Mouse (Mus musculus) kidney, postnatal 10 days (tissue): ENCODE data around the gene Uaca.

Source experiments
- DNase-seq: peaks from one replicate; pipeline ENCODE4 v3.0.0; 2021; ENCODE audit warnings: mixed read lengths

Uaca gene

DNA sequence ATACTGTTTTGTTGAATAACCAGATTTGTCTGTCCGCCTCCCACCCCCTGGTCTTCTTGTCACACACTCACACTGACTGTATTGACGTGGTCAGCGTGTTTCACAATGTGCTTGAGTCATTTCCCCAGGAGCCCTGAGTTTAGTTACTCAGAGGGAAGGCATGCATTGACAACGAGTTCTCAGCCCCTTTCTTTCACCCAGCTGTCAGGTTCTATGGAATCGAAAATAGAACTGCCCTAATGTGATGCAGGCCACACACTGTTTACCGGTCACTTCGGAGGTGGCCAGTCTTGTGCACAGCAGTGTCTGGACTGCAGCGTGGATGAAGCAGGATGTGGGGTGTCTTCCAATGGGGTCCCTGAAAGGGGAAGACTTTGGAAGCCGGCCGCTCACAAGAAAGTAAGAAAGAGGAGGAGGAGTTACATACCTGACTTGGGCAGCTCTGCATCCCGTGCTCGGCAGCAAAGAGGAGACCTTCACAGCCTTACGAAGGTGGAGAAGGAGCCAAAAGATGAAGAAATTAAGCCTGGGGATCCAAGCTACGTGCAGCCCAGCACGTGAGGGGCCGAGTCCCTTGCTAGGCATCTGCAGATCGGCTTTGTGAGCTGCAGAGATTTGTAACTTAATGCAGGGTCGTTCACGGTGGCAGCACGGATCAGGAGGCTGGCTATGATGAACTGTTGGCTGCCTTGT, 43.3 kb downstream of the Uaca start:
- DNase-seq = peak; percentile 40

DNA sequence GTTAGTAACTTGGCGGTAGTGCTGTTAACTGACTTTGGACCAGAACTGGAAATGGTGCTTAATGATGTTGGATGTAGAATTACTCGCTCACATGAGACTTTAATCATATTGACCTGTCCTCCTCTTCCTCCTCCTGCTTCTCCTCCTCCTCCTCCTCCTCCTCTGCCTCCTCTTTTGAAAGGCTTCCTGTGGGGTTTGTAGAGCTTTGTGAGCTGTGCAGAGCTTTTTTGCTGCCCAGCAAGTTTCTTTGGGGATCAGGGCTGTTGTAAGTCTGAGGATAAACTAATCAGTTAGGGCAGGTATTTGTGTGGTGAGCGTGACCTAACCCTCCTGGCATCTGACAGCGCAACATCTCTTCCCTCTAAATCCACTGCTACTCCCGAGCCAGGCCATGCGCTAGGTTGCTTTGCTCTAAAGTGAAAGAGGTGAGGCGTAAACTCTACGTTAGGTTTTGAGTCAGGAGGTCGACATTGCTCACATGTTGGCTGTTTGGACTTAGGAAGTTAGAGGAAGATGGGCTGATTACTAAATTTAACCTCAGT, 44.1 kb downstream of the Uaca start:
- DNase-seq = no peak

DNA sequence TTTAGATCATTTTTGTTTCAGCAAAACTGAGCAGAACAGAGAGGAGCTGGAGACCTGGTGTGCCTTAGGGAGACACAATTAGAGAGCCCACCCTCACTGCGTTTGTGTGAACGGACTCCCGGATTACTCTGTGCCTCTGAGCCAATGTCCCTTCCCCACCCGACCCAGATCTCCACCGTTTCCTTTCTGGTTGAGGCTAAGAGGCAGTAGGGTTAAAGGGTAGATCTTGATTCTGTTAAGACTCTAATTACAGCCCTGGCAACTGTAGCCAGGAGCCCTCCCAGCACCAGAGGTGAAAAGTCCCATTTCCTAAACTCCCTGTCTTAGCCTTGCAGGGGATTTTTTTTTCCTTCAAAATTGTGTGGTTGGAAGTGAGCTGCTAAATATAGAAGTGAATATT, 47.1 kb downstream of the Uaca start:
- DNase-seq = peak; percentile 42

- no peak for DNase-seq
Observed at GRCm38 (mm10) chr9:60843415-60844076, 49.2 kb downstream of the Uaca start.

DNA sequence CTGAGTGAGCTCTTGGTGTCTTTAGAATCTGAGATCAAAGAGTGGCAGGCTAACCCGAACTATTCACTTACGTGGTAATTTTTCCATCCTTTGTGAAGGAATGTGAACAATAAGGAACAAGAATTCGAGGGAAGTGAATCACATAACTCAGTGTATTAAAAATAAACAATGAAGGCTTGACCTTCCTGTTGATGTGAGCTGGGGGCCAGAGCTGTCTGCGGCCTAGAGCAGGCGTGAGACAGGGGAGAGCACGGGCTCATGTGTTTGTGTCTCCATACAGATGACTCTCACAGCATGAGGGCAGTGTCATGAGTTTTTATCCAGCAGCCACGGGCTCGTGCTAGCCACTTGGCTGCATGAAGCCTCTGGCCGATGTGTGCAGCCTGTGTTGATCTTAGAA, 54.4 kb downstream of the Uaca start:
- peak; percentile 64 for DNase-seq

- peak; percentile 41 for DNase-seq
Observed at GRCm38 (mm10) chr9:60849986-60850385, 55.6 kb downstream of the Uaca start.

- DNase-seq = no peak
Observed at GRCm38 (mm10) chr9:60854196-60854595, 59.9 kb downstream of the Uaca start.

DNA sequence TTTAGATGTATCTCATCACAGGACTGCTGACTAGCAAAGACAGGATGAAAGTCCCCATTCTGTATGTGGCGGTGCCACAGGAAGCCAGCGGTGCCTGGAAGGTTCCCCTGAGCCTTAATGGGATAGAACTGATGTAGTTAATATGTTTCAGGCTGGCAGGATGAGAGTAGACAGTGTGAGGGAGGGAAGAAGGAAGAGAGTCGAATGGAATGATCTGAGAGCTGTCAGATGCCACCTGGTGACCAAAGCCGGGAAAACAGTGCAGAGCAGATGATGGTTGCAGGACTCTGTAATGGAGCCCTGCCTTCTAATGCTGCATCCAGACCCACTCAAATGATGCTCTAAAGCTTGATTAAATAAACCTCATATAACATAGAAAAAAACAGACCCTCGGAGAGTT, 63.5 kb downstream of the Uaca start:
- DNase-seq = peak; percentile 86

GRCm38 (mm10) chr9:60858306-60858960, 64.1 kb downstream of the Uaca start:
- peak; percentile 49 for DNase-seq

- no peak for DNase-seq
Observed at GRCm38 (mm10) chr9:60859031-60859430, 64.7 kb downstream of the Uaca start.

GRCm38 (mm10) chr9:60861030-60861429, 66.7 kb downstream of the Uaca start:
- DNase-seq = no peak

- DNase-seq = no peak
Observed at GRCm38 (mm10) chr9:60864664-60865063, 70.3 kb downstream of the Uaca start.

DNA sequence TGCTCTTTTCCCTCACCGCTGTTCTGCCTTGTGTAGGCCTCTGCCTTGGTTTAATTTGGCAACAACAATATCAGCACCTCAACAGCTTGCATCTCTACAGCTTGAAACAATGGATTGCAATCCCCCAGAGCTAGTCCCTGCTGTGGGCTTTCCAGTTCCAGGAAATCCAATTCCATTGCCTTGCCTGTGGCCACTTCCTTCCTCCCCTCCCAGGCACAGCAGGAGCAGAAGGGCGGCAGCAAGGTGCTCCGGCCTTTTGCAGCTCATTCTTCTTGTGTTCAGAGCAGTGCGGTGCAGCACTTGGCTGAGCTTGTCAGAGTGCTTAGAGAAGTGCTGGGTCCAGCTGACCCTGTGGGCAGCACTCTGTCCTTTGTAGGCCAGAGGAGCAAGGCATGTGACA, 71.5 kb downstream of the Uaca start:
- DNase-seq = peak; percentile 57

- no peak for DNase-seq
Observed at GRCm38 (mm10) chr9:60870451-60870850, 76.1 kb downstream of the Uaca start.

- no peak for DNase-seq
Observed at GRCm38 (mm10) chr9:60870919-60871503, 76.7 kb downstream of the Uaca start.

DNA sequence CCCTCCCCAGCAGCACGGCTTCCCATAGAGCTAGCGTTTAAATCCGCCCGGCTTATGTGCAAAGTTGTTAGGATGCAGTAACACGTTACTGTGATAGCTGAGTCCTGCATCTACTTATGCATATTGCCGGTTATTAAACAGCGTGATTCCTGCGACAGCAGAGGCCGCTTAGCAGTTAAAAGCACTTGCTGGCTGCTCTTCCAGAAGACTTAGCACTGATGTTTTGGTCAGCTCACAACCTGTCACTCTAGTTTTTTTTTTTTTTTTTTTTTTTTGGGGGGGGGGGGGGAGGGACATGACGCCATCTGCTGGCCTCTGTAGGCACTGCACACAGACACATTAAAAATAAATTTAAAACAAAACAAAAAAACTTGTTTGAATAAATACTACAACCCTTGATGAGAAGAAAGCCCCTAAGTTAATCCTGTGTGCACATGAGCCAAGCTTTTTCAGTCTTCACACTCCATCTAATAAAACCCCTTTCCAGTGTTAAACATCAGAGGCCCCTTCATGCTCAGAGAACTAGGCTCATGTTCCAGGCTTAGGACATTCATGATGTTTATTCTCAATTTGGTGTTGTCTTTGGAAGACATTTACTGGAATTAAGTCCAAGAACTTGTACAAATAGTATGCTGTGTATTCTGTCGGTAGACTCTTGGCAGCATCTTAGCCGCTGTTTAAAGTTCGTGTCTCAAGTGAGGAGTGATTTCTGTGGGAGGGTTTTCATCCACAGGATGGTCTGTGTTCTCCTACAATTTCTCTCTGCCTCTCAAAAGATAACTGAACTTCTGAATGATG, 79.1 kb downstream of the Uaca start:
- no peak for DNase-seq

DNA sequence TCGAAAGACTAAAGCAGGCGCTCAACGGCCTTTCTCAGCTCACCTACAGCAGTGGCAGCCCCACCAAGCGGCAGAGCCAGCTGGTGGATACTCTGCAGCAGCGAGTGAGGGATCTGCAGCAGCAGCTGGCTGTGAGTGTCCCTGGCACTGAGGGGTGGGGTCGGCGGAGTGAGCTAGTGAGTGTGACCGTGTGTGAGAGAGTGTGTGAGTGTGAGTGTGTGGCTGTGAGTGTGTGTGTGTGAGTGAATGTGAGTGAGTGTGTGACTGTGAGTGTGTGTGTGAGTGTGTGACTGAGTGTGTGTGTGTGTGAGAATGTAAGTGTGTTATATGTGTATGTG, 79.7 kb downstream of the Uaca start:
- DNase-seq = no peak

DNA sequence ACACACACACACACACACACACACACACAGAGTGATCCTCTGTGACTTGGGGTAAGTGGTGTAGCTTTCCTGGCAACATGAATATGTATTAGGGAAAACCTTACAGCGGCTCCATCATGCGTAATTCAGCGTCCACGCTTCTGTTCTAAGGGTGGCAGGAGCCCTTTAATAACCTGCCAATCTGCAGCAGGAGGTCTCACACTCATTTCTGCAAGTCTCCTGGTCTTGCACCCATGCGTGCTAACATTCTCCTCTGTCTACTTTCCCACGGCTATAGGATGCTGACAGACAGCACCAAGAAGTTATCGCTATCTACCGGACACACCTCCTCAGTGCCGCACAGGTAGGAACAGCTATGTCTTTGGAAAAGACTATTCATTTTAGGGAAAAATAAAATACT, 81.7 kb downstream of the Uaca start:
- DNase-seq = no peak

GRCm38 (mm10) chr9:60876531-60876930, 82.2 kb downstream of the Uaca start:
- DNase-seq = no peak

DNA sequence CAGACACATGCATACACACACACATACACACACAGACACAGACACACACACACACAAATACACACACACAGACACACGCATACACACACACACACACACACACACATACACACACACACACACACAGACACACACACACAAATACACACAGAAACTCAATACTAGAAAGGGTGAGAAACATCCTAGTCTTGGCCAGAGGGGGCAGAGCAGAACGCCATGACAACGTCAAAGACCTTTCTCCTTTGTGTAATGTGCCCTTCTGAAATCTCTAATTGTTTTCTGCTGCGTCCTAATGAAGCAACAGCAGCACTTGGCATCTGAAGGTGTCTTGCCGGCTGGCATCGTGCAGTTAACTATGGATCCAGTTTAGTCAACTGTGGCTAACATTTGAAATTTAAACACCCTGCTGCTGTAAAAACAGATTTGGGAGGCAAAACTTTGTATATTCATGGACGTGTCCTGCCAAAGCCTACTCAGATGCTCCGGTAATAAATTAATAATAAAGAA, 83.8 kb downstream of the Uaca start:
- no peak for DNase-seq

- DNase-seq = no peak
Observed at GRCm38 (mm10) chr9:60878630-60879029, 84.3 kb downstream of the Uaca start.

GRCm38 (mm10) chr9:60885148-60885547, 90.8 kb downstream of the Uaca start:
- DNase-seq = no peak
